Mouse (Mus musculus) G1E-ER4 (cell line): Measurements from ENCODE around the gene Atp2a2. TPM values are rescaled to one million over a fixed set of nuclear protein-coding genes. Genes with fewer than 3 reads are reported as not detected.

ENCODE experiments used
- GATA1 ChIP-seq: IDR thresholded peaks from one replicate; pipeline ENCODE4 v1.8.0; 2012; ENCODE audit warnings: low read length, inconsistent platforms
- polyA plus RNA-seq: library from polyadenylated mRNA; stranded (reverse); fragments of >175 nt; gene quantifications from 2 replicates; pipeline ENCODE4 v1.2.3, GENCODE M21; 2012

Atp2a2 gene
- polyA plus RNA-seq, 1 experiment, result 53.5 TPM

DNA sequence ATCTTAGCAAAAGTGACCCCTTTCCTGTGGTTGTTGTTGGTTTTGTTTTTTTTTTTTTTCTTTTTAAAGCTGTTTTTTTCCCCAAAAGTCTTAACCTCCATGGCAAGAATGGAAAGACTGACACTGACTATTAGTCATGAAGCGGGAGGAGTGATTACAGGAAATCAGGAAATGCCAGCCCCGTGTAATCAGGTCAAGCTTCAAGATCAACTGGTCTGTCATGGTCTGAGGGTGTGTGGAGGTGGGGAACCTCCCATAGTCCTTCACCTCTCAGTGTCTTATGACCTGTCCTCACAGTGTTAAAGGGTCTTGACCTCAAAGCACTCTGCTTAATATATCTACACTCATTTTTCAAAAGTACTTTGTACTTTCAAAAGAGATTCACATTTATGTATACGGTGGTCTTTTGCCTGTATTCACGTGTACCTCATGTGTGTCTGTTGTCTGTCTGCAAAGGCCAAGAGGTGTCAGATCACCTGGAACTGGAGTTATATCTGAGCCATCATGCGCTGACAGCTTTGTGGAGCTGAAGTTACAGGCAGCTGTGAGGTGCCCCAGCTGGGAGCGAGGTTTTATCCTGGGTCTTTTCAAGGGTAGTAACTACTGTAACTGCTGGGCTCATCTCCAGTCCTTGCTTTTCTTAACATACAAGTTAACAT lies 19.2 kb downstream of the Atp2a2 start:
- no peak for TF ChIP-seq GATA1

GRCm38 (mm10) chr5:122481844-122482243 lies 20.2 kb downstream of the Atp2a2 start:
- no peak for TF ChIP-seq GATA1

- TF ChIP-seq GATA1, result no peak
Measured at GRCm38 (mm10) chr5:122479131-122479530, 22.9 kb downstream of the Atp2a2 start.

DNA sequence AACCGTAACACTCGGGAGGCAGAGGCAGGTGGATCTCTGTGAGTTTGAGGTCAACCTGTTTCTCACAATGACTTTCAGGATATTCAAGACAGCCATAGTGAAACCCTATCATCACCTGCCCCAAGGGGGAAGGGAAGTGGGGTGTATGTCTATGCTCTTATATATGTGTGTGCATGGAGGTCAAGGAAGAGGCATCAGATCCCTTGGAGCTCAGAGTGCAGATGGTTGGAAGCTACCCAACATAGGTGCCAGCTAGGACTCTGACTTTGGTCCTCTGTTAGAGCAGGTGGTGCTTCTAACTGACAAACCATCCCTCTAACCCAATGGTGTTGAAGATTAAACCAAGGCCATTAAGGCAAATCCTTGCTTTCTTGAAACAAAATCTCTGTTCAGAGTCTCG lies 24.5 kb downstream of the Atp2a2 start:
- TF ChIP-seq GATA1, result no peak

DNA sequence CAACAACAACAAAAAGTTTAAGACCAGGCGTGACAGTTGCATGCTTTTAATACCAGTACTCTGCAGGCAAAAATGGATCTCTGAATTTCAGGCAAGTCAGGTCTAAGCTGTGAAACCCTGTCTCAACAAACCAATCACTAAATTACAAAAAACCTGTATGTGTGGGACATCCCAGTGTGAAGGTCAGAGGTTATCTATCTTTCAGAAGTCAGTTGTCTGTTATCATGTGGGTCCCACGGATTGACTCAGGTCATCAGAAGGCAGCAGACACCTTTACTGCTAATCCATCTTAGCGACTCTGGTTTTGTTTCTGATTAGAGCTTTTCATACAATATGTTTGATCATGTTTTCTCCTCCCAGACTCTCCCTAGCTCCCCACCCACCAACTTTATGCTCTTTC lies 25.9 kb downstream of the Atp2a2 start:
- no peak for TF ChIP-seq GATA1

DNA sequence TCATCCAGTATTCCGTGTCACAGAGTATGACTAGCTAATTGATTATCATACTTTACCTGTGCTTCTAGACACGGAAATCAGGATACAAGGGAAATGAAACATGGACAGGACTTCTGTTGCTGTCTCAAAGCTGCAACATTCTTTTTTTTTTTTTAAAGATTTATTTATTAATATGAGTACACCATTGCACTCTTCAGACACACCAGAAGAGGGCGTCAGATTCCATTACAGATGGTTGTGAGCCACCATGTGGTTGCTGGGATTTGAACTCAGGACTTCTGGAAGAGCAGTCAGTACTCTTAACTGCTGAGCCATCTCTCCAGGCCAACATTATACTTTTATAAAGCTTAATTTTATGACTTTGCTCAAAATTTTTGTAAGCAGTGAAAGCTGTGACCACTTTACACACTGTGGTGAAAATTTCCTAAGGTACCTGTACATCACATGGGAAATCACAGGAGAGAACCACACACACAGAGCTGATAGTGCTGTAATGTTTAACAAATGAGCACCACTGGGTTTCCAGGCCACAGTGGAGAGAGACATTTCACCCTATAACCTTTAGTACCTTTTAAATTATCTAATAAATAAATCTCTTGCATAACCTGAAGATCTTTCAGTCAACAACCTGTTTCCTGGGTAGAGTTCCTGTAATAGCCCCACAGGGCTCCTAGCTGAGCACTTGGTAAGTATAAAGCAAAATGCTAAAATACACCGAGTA lies 27.2 kb downstream of the Atp2a2 start:
- TF ChIP-seq GATA1, result no peak

DNA sequence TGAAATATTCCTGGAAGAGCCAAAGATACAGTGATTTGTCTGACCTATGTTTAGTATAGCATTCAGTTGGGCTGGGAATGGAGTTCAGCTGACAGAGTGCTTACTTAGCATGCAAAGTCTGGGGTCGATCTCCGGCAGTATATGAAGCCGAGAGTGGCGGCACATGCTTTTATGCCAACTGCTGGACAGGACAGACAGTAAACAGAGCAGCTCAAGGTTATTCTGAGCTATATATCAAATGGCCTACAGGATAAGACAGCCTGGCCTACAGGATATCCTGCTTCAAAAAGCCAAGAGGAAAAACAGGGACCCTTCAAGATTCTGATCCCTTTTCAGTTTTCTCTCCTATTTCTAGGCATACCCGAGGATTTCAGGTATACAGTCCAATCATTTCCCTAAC lies 30.4 kb downstream of the Atp2a2 start:
- TF ChIP-seq GATA1, result no peak

DNA sequence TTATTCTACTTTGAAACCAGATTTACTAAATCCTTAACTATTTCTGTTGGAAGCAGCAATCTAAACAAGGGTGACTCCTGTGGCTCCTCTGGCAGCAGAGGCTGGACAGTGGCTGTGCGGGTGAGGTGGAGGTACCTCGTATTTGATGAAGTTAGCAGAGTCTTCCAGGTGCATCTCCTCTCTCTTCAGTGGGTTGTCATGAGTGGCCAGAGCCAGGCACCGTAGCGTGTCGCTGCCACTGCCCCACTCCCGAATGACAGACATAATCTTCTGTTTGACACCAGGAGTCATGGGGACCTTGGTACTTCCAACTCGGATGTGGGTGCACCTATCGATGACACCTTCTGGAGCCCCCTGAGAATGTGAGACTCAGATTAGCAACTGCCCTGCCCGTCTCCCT lies 40.6 kb downstream of the Atp2a2 start:
- no peak for TF ChIP-seq GATA1

DNA sequence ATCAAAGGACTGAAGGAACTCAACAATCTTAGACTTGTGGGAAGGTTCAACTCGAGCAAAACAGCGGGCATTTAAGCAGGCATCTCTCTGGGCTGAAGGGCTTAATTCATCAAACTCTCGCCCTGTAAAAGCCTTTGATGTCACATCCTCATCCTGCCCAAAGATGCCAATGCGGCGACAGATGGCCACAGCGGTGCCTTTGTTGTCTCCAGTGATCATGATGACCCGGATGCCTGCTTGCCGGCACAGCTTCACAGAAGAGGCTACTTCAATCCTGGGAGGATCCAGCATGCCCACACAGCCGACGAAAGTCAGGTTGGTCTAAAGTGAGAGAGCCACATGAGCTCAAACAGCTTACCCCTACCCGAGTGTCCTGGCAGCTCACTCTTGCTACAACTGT lies 41.4 kb downstream of the Atp2a2 start:
- TF ChIP-seq GATA1, result no peak

DNA sequence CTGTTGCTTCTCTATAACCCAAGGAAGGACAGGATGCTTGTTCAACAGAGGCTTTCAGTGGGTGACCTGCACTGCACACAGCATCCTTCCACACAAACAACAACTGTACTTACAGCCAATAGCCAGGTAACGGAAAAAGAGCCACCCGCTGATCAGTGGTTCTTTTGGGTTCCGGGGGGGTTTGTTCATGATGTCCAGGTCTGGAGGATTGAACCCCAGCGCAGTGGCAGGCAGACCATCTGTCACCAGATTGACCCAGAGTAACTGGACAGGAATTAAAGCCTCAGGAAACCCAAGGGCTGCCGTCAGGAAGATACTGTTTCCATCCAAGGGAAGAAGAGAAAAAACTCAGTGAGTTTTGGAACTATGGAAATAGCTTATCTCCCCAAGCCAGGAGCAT lies 42.7 kb downstream of the Atp2a2 start:
- TF ChIP-seq GATA1, result no peak

GRCm38 (mm10) chr5:122458066-122458465 lies 44.0 kb downstream of the Atp2a2 start:
- TF ChIP-seq GATA1, result no peak

DNA sequence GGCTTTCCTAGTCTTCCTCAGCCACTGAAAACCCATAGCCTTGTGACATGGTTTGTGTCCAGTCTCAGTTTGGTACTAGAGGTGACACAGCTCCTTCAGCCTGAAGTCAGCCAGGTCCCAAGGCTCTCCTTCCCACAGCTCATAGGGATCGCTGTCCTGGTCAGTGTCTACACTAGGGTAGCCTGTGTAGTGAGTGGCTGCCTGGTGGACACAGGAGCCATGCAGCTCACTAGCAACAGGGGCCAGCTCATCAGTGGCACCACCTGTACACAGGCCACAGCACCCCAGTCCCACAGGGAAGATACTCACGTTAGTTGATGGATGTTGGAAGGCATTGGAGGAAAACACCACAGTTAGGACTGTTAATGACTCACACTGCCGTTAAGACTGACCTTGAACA lies 46.4 kb downstream of the Atp2a2 start:
- TF ChIP-seq GATA1, result no peak

DNA sequence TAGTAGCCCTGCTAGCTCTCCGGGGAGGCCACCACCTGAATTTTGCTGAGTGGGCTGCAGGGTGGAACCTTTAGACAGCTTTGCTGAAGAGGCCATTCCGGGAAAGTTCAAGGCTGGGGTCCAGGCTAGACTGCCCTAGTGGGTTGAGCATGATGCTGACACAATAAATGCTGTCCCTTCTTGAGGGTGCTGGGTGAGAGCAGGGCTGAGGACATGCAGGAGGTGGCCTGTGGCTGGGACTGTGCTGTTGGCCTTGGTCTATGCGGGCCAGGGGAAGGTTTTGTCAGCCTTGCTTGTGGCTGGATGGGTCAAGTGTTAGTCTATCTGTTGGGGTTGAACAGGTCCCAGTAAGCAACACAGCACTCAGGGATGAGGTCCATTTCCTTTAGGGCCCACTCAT lies 47.1 kb downstream of the Atp2a2 start:
- no peak for TF ChIP-seq GATA1

- no peak for TF ChIP-seq GATA1
Measured at GRCm38 (mm10) chr5:122454442-122454841, 47.6 kb downstream of the Atp2a2 start.

DNA sequence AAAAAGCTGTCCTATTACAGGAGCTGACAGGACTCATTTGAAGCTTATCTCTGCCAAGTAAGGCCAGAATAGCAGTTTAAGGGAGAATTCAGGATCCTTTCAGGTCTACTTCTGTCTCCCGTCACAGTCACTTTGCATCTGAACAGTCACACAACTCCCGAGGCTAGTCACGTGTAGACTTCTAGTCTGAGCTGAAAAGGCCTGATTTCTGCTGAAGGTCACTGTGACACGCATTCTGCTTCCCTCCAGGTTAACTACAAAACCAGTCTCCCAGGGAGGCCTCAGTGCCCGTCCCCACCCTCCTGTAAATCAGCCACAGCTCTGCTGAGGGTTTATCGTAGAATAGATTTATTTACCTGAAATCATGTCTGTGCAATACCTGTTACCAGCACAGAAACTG lies 48.8 kb downstream of the Atp2a2 start:
- TF ChIP-seq GATA1, result no peak

DNA sequence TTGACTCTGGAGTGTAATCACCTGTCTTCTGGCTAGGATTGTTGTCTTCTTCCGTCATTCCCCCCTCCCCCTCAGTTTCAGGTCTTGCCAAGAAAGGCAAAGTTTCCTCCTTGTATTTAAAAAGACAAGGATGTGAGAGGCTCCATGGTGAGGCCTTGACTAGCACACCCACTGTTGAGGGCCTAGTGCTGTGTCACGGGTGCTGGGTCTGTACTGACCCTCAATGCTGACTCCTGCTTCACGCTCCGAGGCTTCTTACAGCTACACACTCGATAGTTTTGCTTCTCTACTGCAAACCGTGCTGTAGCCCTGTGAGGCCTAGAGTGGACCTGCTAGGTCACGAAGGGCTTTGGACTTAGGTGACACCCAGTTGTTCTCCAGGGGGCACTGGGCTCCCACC lies 49.8 kb downstream of the Atp2a2 start:
- no peak for TF ChIP-seq GATA1

DNA sequence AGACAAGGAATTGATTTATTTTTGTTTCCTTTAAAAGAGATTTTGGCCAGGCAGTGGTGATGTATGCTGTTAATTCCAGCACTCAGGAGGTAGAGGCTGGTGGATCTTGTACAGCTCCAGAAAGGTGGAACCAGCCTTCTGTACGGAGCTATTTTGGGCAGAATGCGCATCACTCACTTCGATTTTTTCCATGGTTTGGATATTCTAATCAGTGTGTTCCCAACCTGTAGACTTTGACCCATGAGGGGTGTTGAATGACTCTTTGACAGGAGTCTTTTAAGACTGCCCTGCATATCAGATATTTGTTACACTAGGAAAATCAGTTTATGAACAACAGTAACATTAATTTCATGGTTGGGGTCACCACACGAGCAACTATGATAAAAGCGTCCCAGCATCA lies 50.7 kb downstream of the Atp2a2 start:
- TF ChIP-seq GATA1, result no peak
